Mouse (Mus musculus) brain, embryonic 14.5 days (tissue): ENCODE data around the gene C1qtnf5. TPM values are rescaled to one million over a fixed set of nuclear protein-coding genes. Genes with fewer than 3 reads are reported as not detected.

Experiments
- DNase-seq: peaks from one replicate; pipeline ENCODE4 v3.0.0-alpha.2; 2011; ENCODE audit warnings: low read depth
- CTCF ChIP-seq: fragments of 200-500 bp; IDR thresholded peaks from 2 replicates; pipeline ENCODE4 v1.5.1; 2012; ENCODE audit warnings: inconsistent platforms, mild to moderate bottlenecking, moderate library complexity, borderline replicate concordance; ENCODE audit not compliant: insufficient read depth, insufficient read length; ENCODE audit errors: extremely low read depth
- POLR2A ChIP-seq: fragments of 200-500 bp; IDR thresholded peaks from 2 replicates; pipeline ENCODE4 v1.6.1; 2012; ENCODE audit warnings: mild to moderate bottlenecking, inconsistent platforms, borderline replicate concordance; ENCODE audit not compliant: poor library complexity, insufficient read depth, insufficient read length, severe bottlenecking; ENCODE audit errors: extremely low read depth
- polyA plus RNA-seq: library from polyadenylated mRNA; depleted of rRNA; stranded (reverse); fragments of >200 nt; gene quantifications from 2 replicates; pipeline ENCODE4 v1.2.3, GENCODE M21; 2012

Gene C1qtnf5
- polyA plus RNA-seq, 1 experiment, result 6.8 TPM

GRCm38 (mm10) chr9:44130581-44131275, 23.7 kb downstream of the C1qtnf5 start:
- DNase-seq, result peak; percentile 47
- TF ChIP-seq CTCF (no peak), POLR2A (no peak)

GRCm38 (mm10) chr9:44131276-44131590, 24.2 kb downstream of the C1qtnf5 start:
- TF ChIP-seq CTCF, result no peak
- TF ChIP-seq POLR2A, result no peak
- DNase-seq, result no peak

- TF ChIP-seq POLR2A, result no peak
- no peak for TF ChIP-seq CTCF
- DNase-seq, result no peak
Measured at GRCm38 (mm10) chr9:44132200-44132599, 25.2 kb downstream of the C1qtnf5 start.

GRCm38 (mm10) chr9:44133287-44133686, 26.2 kb downstream of the C1qtnf5 start:
- TF ChIP-seq POLR2A (no peak), CTCF (no peak)
- no peak for DNase-seq

GRCm38 (mm10) chr9:44134101-44134850, 27.2 kb downstream of the C1qtnf5 start, which contains the start of gene Mcam:
Gene Mcam, plus strand, starts transcription at chr9:44134469.
- DNase-seq, result peak; percentile 72
- TF ChIP-seq CTCF (no peak), POLR2A (no peak)

GRCm38 (mm10) chr9:44134851-44135730, 28.0 kb downstream of the C1qtnf5 start:
- TF ChIP-seq POLR2A (no peak), CTCF (no peak)
- peak; percentile 65 for DNase-seq

GRCm38 (mm10) chr9:44135731-44136411, 28.8 kb downstream of the C1qtnf5 start:
- TF ChIP-seq CTCF, result no peak
- TF ChIP-seq POLR2A, result no peak

GRCm38 (mm10) chr9:44137846-44138245, 30.8 kb downstream of the C1qtnf5 start:
- TF ChIP-seq CTCF (no peak), POLR2A (no peak)
- DNase-seq, result no peak

More at GRCm38 (mm10) chr9:44135731-44136411, 28.8 kb downstream of the C1qtnf5 start:
- DNase-seq, result peak; percentile 56

GRCm38 (mm10) chr9:44141951-44142350, 34.9 kb downstream of the C1qtnf5 start:
- no peak for TF ChIP-seq CTCF
- TF ChIP-seq POLR2A, result no peak

GRCm38 (mm10) chr9:44143421-44143820, 36.4 kb downstream of the C1qtnf5 start:
- TF ChIP-seq CTCF, result no peak
- TF ChIP-seq POLR2A, result no peak

More at GRCm38 (mm10) chr9:44141951-44142350, 34.9 kb downstream of the C1qtnf5 start:
- DNase-seq, result no peak

GRCm38 (mm10) chr9:44144023-44144717, 37.1 kb downstream of the C1qtnf5 start:
- peak; percentile 23; the same call in 1 of the 2 replicates for TF ChIP-seq CTCF
- TF ChIP-seq POLR2A, result no peak
- peak; percentile 15 for DNase-seq

More at GRCm38 (mm10) chr9:44143421-44143820, 36.4 kb downstream of the C1qtnf5 start:
- DNase-seq, result no peak
